Mouse (Mus musculus): ENCODE measurements around the gene Nol6. TPM values are rescaled to one million over a fixed set of nuclear protein-coding genes. Genes with fewer than 3 reads are reported as not detected.

The Nol6 gene
- polyA plus RNA-seq (2015; fragmentation: Nextera tagmentation; extraction: Ambion mirVana) = 34.7 and 37.8 TPM in 2 replicates

GRCm38 (mm10) chr4:41124180-41124951 is at the start of gene Nol6:
Nol6 (minus strand) TSS chr4:41124455.
- Histone ChIP-seq H3K9ac (replicated peaks; ENCODE audit: low read length) (peak within 1 kb of the TSS; percentile 77), H3K9me3 (ENCODE audit: low read length) (no peaks in the 10 kb centered on the region), H3K27me3 (ENCODE audit: insufficient read depth, low read length) (no peaks in the 10 kb centered on the region), H3K4me3 (ENCODE audit: low read length) (peak within 1 kb of the TSS; percentile 87), H3K4me2 (replicated peaks; ENCODE audit: low read depth, low read length) (peak within 1 kb of the TSS; percentile 93), H3K4me1 (ENCODE audit: insufficient read depth, low read length) (peaks cover 6% of the 10 kb centered on the region), H3K36me3 (ENCODE audit: insufficient read depth, low read length) (peaks cover 28% of the 10 kb centered on the region), H3K27ac (ENCODE audit: low read length) (peak within 1 kb of the TSS; percentile 63; the same call in 1 of the 2 replicates)
- WGBS = 2% methylated on average over 29 of the region's 29 CpGs
- ATAC-seq (ENCODE audit: low FRiP score, low TSS enrichment) = peak; percentile 100

- H3K9ac ChIP-seq (replicated peaks; ENCODE audit: low read length) = no peak overlapping the region
- H3K27me3 ChIP-seq (ENCODE audit: insufficient read depth, low read length) = no peaks in the 10 kb centered on the region
- ATAC-seq (ENCODE audit: low FRiP score, low TSS enrichment) = no peak
- H3K36me3 ChIP-seq (ENCODE audit: insufficient read depth, low read length) = peaks cover 21% of the 10 kb centered on the region
- H3K9me3 ChIP-seq (ENCODE audit: low read length) = no peaks in the 10 kb centered on the region
- no peak overlapping the region for H3K4me2 ChIP-seq (replicated peaks; ENCODE audit: low read depth, low read length)
- H3K4me1 ChIP-seq (ENCODE audit: insufficient read depth, low read length) = no peaks in the 10 kb centered on the region
- H3K4me3 ChIP-seq (ENCODE audit: low read length) = no peak overlapping the region
- H3K27ac ChIP-seq (ENCODE audit: low read length) = no peak overlapping the region
- WGBS = 80% methylated on average over 2 of the region's 2 CpGs
Measured at GRCm38 (mm10) chr4:41170970-41171369, 46.7 kb upstream of the Nol6 start.

DNA sequence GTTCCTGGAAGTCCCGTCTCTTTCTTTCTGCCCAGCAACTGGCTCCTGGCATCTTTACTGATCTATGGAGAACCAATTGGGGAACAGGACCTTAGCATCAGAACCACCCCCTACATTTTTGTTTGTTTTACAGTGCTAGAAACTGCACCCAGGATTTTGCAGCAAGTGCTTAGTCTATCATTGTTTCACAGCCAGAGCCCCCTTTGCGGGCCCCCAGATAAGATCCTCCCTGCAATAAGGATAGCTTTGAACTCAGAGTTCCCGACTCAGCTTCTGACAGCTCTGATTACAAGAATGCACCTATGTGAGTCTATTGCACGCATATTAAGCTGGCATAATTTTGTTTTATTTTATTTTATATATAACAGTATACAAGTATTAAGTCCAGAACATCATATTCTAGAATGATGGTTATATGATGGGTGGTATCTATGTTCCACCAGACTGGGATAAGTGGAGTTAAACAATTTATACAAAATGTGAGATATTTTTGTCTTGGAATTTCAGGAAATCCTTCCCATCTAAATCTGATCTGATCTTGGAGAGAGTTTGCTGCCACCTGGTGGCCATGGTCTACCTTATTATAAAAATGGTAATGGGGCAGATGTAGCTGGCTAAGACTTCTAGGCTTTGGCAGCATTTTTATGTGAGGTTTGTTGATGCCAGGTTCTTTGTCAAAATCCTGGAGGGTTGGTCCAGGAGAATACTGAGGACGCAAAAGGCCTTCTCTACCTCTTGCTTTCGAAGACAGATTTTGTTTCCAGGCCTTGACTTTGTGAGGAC is 41.6 kb upstream of the Nol6 start:
- Histone ChIP-seq H3K4me1 (ENCODE audit: insufficient read depth, low read length) (no peaks in the 10 kb centered on the region), H3K27ac (ENCODE audit: low read length) (peak overlapping the region; percentile 46; the same call in 1 of the 2 replicates), H3K9ac (replicated peaks; ENCODE audit: low read length) (no peak overlapping the region), H3K36me3 (ENCODE audit: insufficient read depth, low read length) (0 out of 2 replicates have a peak, but pooled peaks cover 9% of the 10 kb centered on the region), H3K27me3 (ENCODE audit: insufficient read depth, low read length) (no peaks in the 10 kb centered on the region), H3K9me3 (ENCODE audit: low read length) (no peaks in the 10 kb centered on the region), H3K4me2 (replicated peaks; ENCODE audit: low read depth, low read length) (no peak overlapping the region), H3K4me3 (ENCODE audit: low read length) (no peak overlapping the region)
- no peak for ATAC-seq (ENCODE audit: low FRiP score, low TSS enrichment)
- WGBS = 67% methylated on average over 6 of the region's 6 CpGs

DNA sequence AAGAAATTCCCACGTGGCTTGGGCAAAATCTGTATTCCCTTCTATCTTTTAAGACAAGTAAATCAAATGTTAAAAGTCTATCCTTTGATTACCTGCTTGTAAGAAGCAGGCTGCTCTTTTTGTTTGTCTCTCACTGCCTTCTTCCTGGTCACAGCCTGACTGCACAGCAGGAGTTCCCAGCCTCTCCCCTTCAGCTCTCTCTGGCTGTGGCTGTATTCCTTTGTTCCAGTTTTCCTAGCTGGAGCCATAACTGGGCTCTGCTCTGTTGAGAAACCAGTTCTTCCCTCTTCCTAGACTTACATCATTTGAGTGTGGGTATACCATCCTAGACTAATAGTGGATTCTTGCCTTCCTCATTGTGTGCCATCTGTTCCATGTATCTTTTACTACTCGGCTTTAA is 40.7 kb upstream of the Nol6 start:
- ATAC-seq (ENCODE audit: low FRiP score, low TSS enrichment) = no peak
- H3K4me2 ChIP-seq (replicated peaks; ENCODE audit: low read depth, low read length) = no peak overlapping the region
- H3K9ac ChIP-seq (replicated peaks; ENCODE audit: low read length) = no peak overlapping the region
- H3K27me3 ChIP-seq (ENCODE audit: insufficient read depth, low read length) = no peaks in the 10 kb centered on the region
- no peak overlapping the region for H3K4me3 ChIP-seq (ENCODE audit: low read length)
- no peaks in the 10 kb centered on the region for H3K4me1 ChIP-seq (ENCODE audit: insufficient read depth, low read length)
- H3K27ac ChIP-seq (ENCODE audit: low read length) = no peak overlapping the region
- WGBS = 32% methylated on average over 2 of the region's 2 CpGs
- no peaks in the 10 kb centered on the region for H3K9me3 ChIP-seq (ENCODE audit: low read length)
- 0 out of 2 replicates have a peak, but pooled peaks cover 9% of the 10 kb centered on the region for H3K36me3 ChIP-seq (ENCODE audit: insufficient read depth, low read length)

GRCm38 (mm10) chr4:41161232-41161631 is 37.0 kb upstream of the Nol6 start:
- no peak overlapping the region for H3K4me3 ChIP-seq (ENCODE audit: low read length)
- 93% methylated on average over 3 of the region's 3 CpGs for WGBS
- no peaks in the 10 kb centered on the region for H3K9me3 ChIP-seq (ENCODE audit: low read length)
- H3K36me3 ChIP-seq (ENCODE audit: insufficient read depth, low read length) = no peaks in the 10 kb centered on the region
- no peak overlapping the region for H3K9ac ChIP-seq (replicated peaks; ENCODE audit: low read length)
- no peak for ATAC-seq (ENCODE audit: low FRiP score, low TSS enrichment)
- H3K27me3 ChIP-seq (ENCODE audit: insufficient read depth, low read length) = no peaks in the 10 kb centered on the region
- H3K4me1 ChIP-seq (ENCODE audit: insufficient read depth, low read length) = peaks cover 11% of the 10 kb centered on the region; the same call in 1 of the 2 replicates
- no peak overlapping the region for H3K27ac ChIP-seq (ENCODE audit: low read length)
- H3K4me2 ChIP-seq (replicated peaks; ENCODE audit: low read depth, low read length) = no peak overlapping the region

- no peaks in the 10 kb centered on the region for H3K27me3 ChIP-seq (ENCODE audit: insufficient read depth, low read length)
- H3K4me1 ChIP-seq (ENCODE audit: insufficient read depth, low read length) = peaks cover 11% of the 10 kb centered on the region; the same call in 1 of the 2 replicates
- H3K9ac ChIP-seq (replicated peaks; ENCODE audit: low read length) = no peak overlapping the region
- WGBS = 91% methylated on average over 1 of the region's 1 CpGs
- H3K9me3 ChIP-seq (ENCODE audit: low read length) = no peaks in the 10 kb centered on the region
- H3K4me2 ChIP-seq (replicated peaks; ENCODE audit: low read depth, low read length) = no peak overlapping the region
- no peaks in the 10 kb centered on the region for H3K36me3 ChIP-seq (ENCODE audit: insufficient read depth, low read length)
- H3K4me3 ChIP-seq (ENCODE audit: low read length) = no peak overlapping the region
- no peak overlapping the region for H3K27ac ChIP-seq (ENCODE audit: low read length)
- no peak for ATAC-seq (ENCODE audit: low FRiP score, low TSS enrichment)
Measured at GRCm38 (mm10) chr4:41158251-41158650, 34.0 kb upstream of the Nol6 start.

DNA sequence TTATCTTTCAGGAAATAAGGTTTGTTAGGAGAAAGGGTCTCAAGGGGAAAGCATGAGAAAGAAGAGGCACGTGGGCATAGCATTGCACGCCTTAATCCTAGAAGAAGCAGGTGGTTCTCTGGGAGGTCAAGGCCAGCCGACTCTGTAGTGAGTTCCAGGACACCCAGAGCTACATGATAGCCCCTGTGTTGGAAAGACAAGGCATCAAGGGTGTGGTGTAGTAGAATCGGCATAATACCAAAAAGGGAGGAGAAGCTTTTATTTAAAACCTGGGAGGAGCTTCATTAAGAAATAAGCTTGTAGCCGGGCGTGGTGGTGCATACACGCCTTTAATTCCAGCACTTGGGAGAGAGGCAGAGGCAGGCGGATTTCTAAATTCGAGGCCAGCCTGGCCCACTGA is 32.7 kb upstream of the Nol6 start:
- ATAC-seq (ENCODE audit: low FRiP score, low TSS enrichment) = no peak
- Histone ChIP-seq H3K27me3 (ENCODE audit: insufficient read depth, low read length) (no peaks in the 10 kb centered on the region), H3K4me3 (ENCODE audit: low read length) (no peak overlapping the region), H3K4me1 (ENCODE audit: insufficient read depth, low read length) (peaks cover 11% of the 10 kb centered on the region; the same call in 1 of the 2 replicates), H3K4me2 (replicated peaks; ENCODE audit: low read depth, low read length) (no peak overlapping the region), H3K36me3 (ENCODE audit: insufficient read depth, low read length) (no peaks in the 10 kb centered on the region), H3K9ac (replicated peaks; ENCODE audit: low read length) (no peak overlapping the region), H3K27ac (ENCODE audit: low read length) (no peak overlapping the region), H3K9me3 (ENCODE audit: low read length) (no peaks in the 10 kb centered on the region)
- WGBS = 79% methylated on average over 9 of the region's 9 CpGs

- Histone ChIP-seq H3K27me3 (ENCODE audit: insufficient read depth, low read length) (no peaks in the 10 kb centered on the region), H3K36me3 (ENCODE audit: insufficient read depth, low read length) (no peaks in the 10 kb centered on the region), H3K4me2 (replicated peaks; ENCODE audit: low read depth, low read length) (no peak overlapping the region), H3K27ac (ENCODE audit: low read length) (no peak overlapping the region), H3K9me3 (ENCODE audit: low read length) (no peaks in the 10 kb centered on the region), H3K4me1 (ENCODE audit: insufficient read depth, low read length) (peaks cover 8% of the 10 kb centered on the region; the same call in 1 of the 2 replicates), H3K4me3 (ENCODE audit: low read length) (no peak overlapping the region), H3K9ac (replicated peaks; ENCODE audit: low read length) (no peak overlapping the region)
- ATAC-seq (ENCODE audit: low FRiP score, low TSS enrichment) = no peak
- WGBS = 90% methylated on average over 3 of the region's 3 CpGs
Measured at GRCm38 (mm10) chr4:41153146-41153545, 28.9 kb upstream of the Nol6 start.

DNA sequence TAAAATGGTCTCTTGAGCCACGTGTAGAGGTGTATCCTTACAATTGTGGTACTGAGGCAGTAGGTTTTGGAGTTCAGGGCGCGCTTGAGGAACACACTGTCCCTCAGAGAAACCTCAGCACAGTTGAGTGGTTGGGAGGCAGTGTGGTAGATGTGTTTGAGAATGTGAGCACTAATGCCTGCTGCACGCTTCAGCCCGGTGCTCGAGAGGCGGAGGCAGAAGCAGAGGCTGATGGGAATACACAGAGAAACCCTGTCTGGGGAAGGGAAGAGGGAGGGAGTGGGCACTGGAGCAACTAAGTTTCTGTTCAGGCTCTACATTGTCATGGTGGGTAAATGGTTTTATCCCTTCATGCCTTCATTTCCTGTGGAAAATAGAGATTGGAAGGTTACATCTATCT is 26.9 kb upstream of the Nol6 start:
- Histone ChIP-seq H3K4me1 (ENCODE audit: insufficient read depth, low read length) (no peaks in the 10 kb centered on the region), H3K36me3 (ENCODE audit: insufficient read depth, low read length) (no peaks in the 10 kb centered on the region), H3K4me2 (replicated peaks; ENCODE audit: low read depth, low read length) (no peak overlapping the region), H3K27ac (ENCODE audit: low read length) (no peak overlapping the region), H3K9ac (replicated peaks; ENCODE audit: low read length) (no peak overlapping the region), H3K4me3 (ENCODE audit: low read length) (no peak overlapping the region), H3K9me3 (ENCODE audit: low read length) (no peaks in the 10 kb centered on the region), H3K27me3 (ENCODE audit: insufficient read depth, low read length) (no peaks in the 10 kb centered on the region)
- no peak for ATAC-seq (ENCODE audit: low FRiP score, low TSS enrichment)
- WGBS = 91% methylated on average over 7 of the region's 7 CpGs

- no peaks in the 10 kb centered on the region for H3K36me3 ChIP-seq (ENCODE audit: insufficient read depth, low read length)
- H3K4me3 ChIP-seq (ENCODE audit: low read length) = no peak overlapping the region
- 77% methylated on average over 3 of the region's 3 CpGs for WGBS
- ATAC-seq (ENCODE audit: low FRiP score, low TSS enrichment) = no peak
- no peak overlapping the region for H3K4me2 ChIP-seq (replicated peaks; ENCODE audit: low read depth, low read length)
- H3K27me3 ChIP-seq (ENCODE audit: insufficient read depth, low read length) = no peaks in the 10 kb centered on the region
- H3K27ac ChIP-seq (ENCODE audit: low read length) = no peak overlapping the region
- no peaks in the 10 kb centered on the region for H3K4me1 ChIP-seq (ENCODE audit: insufficient read depth, low read length)
- H3K9me3 ChIP-seq (ENCODE audit: low read length) = no peaks in the 10 kb centered on the region
- H3K9ac ChIP-seq (replicated peaks; ENCODE audit: low read length) = no peak overlapping the region
Measured at GRCm38 (mm10) chr4:41149891-41150290, 25.6 kb upstream of the Nol6 start.

Data from kidney, embryonic 16.5 days (tissue).